Mouse (Mus musculus) T-helper 2 cell (primary cell): ENCODE results near the gene 3100002H09Rik.

Experiments
- in situ Hi-C: fragments of 300-600 bp; cut with MboI, MseI; formaldehyde crosslinking; loops from one replicate; pipeline ENCODE4 v1.15.1; 2025; ENCODE audit warnings: high pct_unique_total_duplicates

The 3100002H09Rik gene

GRCm38 (mm10) chr4:124610703-124611102, at the start of gene 3100002H09Rik:
TSS of gene 3100002H09Rik (minus strand) at chr4:124610803.
- in situ Hi-C loops, result no loop called here

GRCm38 (mm10) chr4:124659251-124660217, 48.9 kb upstream of the 3100002H09Rik start:
- in situ Hi-C loops, result no loop called here

- in situ Hi-C loops, result no loop called here
Measured at GRCm38 (mm10) chr4:124658412-124658851, 47.8 kb upstream of the 3100002H09Rik start.

GRCm38 (mm10) chr4:124657781-124658180, 47.2 kb upstream of the 3100002H09Rik start:
- in situ Hi-C loops, result no loop called here

- in situ Hi-C loops, result no loop called here
Measured at GRCm38 (mm10) chr4:124656854-124657650, 46.4 kb upstream of the 3100002H09Rik start.

GRCm38 (mm10) chr4:124656518-124656853, 45.9 kb upstream of the 3100002H09Rik start, which contains the start of gene Pou3f1:
TSS of gene Pou3f1 (plus strand) at chr4:124656807.
- in situ Hi-C loops, result no loop called here

GRCm38 (mm10) chr4:124652886-124653285, 42.3 kb upstream of the 3100002H09Rik start:
- in situ Hi-C loops, result no loop called here

GRCm38 (mm10) chr4:124647909-124648308, 37.3 kb upstream of the 3100002H09Rik start:
- in situ Hi-C loops, result no loop called here

- in situ Hi-C loops, result no loop called here
Measured at GRCm38 (mm10) chr4:124646591-124646990, 36.0 kb upstream of the 3100002H09Rik start.

- in situ Hi-C loops, result no loop called here
Measured at GRCm38 (mm10) chr4:124644974-124645433, 34.4 kb upstream of the 3100002H09Rik start.

GRCm38 (mm10) chr4:124643859-124644258, 33.3 kb upstream of the 3100002H09Rik start:
- in situ Hi-C loops, result no loop called here

GRCm38 (mm10) chr4:124639715-124640114, 29.1 kb upstream of the 3100002H09Rik start:
- in situ Hi-C loops, result no loop called here

- in situ Hi-C loops, result no loop called here
Measured at GRCm38 (mm10) chr4:124633281-124633680, 22.7 kb upstream of the 3100002H09Rik start.

GRCm38 (mm10) chr4:124632856-124633255, 22.3 kb upstream of the 3100002H09Rik start:
- in situ Hi-C loops, result no loop called here

- in situ Hi-C loops, result no loop called here
Measured at GRCm38 (mm10) chr4:124631456-124631855, 20.9 kb upstream of the 3100002H09Rik start.

GRCm38 (mm10) chr4:124626836-124627235, 16.2 kb upstream of the 3100002H09Rik start:
- in situ Hi-C loops, result no loop called here

- in situ Hi-C loops, result no loop called here
Measured at GRCm38 (mm10) chr4:124624111-124624581, 13.5 kb upstream of the 3100002H09Rik start.

GRCm38 (mm10) chr4:124622566-124622965, 12.0 kb upstream of the 3100002H09Rik start:
- in situ Hi-C loops, result no loop called here

GRCm38 (mm10) chr4:124621406-124621805, 10.8 kb upstream of the 3100002H09Rik start:
- in situ Hi-C loops, result no loop called here

- in situ Hi-C loops, result no loop called here
Measured at GRCm38 (mm10) chr4:124618599-124618998, 8.0 kb upstream of the 3100002H09Rik start.

- in situ Hi-C loops, result no loop called here
Measured at GRCm38 (mm10) chr4:124616636-124617035, 6.0 kb upstream of the 3100002H09Rik start.

- in situ Hi-C loops, result no loop called here
Measured at GRCm38 (mm10) chr4:124615986-124616385, 5.4 kb upstream of the 3100002H09Rik start.
